Mouse (Mus musculus) small intestine, adult 2 months (tissue): ENCODE results near the gene Prc1.

ENCODE experiments used
- CTCF ChIP-seq: fragments of 200-500 bp; IDR thresholded peaks from 2 replicates; pipeline ENCODE4 v1.5.1; 2012; ENCODE audit warnings: low read depth, mild to moderate bottlenecking, control low read depth, inconsistent platforms, low read length, moderate library complexity, mixed read lengths; ENCODE audit not compliant: insufficient replicate concordance, insufficient read length; ENCODE audit errors: extremely low read depth
- POLR2A ChIP-seq: fragments of 200-500 bp; IDR thresholded peaks from 2 replicates; pipeline ENCODE4 v1.6.1; 2012; ENCODE audit warnings: low read depth, mild to moderate bottlenecking, control low read depth, inconsistent platforms, low read length, moderate library complexity

DNA sequence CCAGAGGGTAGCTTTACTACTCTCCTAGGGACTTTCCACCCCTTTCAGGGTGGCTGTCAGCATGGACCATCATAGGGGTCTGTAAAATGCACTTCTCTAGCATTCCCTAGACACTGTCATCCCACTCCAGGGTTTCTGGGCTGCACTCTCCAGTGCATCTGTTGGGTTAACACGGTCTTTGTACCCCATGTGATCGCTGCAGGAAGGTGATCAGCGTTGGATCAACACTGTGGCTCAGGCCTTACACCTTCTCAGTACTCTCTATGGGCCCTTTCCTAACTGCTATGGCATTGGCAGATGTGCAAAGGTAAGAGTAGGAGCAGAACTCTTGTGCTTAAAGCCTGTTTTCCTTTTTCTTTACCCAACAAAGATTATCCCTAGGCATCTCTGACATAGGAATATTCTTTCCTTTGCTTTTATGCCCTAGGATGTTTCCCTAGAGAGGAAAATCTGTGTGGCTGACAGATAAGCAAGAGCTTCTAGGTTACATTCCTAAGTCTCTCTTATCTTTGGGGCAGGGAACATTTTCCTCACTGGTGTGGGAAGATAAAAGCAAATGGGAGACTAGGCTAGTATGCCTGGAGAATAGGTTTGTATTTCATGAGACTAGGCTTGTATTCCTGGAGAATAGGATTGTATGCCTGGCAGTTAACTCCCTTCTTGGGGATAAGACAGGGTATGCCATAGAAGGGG is 10.9 kb upstream of the Prc1 start:
- no peak for TF ChIP-seq POLR2A
- no peak for TF ChIP-seq CTCF
